Mouse (Mus musculus) testis, adult 2 months (tissue): Measurements from ENCODE around the gene Hcn4. TPM values are rescaled to one million over a fixed set of nuclear protein-coding genes. Genes with fewer than 3 reads are reported as not detected.

Source experiments
- H3K27ac ChIP-seq: fragments of 200-500 bp; 2 replicates; pipeline ENCODE4 v1.5.1; 2012; ENCODE audit warnings: low read depth, low read length; ENCODE audit not compliant: control insufficient read depth, insufficient read depth
- H3K27me3 ChIP-seq: fragments of 200-500 bp; 2 replicates; pipeline ENCODE4 v1.6.1; 2012; ENCODE audit warnings: mild to moderate bottlenecking, low read length, moderate library complexity; ENCODE audit not compliant: control insufficient read depth, insufficient read depth
- H3K36me3 ChIP-seq: fragments of 200-500 bp; 2 replicates; pipeline ENCODE4 v1.6.1; 2012; ENCODE audit warnings: mild to moderate bottlenecking, low read length; ENCODE audit not compliant: control insufficient read depth, insufficient read depth
- H3K4me1 ChIP-seq: fragments of 200-500 bp; 2 replicates; pipeline ENCODE4 v1.6.1; 2012; ENCODE audit warnings: low read length; ENCODE audit not compliant: control insufficient read depth, insufficient read depth
- H3K4me3 ChIP-seq: fragments of 200-500 bp; 2 replicates; pipeline ENCODE4 v1.5.1; 2012; ENCODE audit warnings: low read depth, mild to moderate bottlenecking, low read length, moderate library complexity, mixed read lengths; ENCODE audit not compliant: control insufficient read depth
- CTCF ChIP-seq: fragments of 200-500 bp; IDR thresholded peaks from 2 replicates; pipeline ENCODE4 v1.5.1; 2012; ENCODE audit warnings: low read depth, mild to moderate bottlenecking, inconsistent platforms, low read length, moderate library complexity; ENCODE audit not compliant: control insufficient read depth, insufficient read depth, insufficient replicate concordance
- POLR2A ChIP-seq: fragments of 200-500 bp; IDR thresholded peaks from 2 replicates; pipeline ENCODE4 v1.6.1; 2012; ENCODE audit warnings: low read depth, mild to moderate bottlenecking, inconsistent platforms, low read length, moderate library complexity; ENCODE audit not compliant: control insufficient read depth
- polyA plus RNA-seq: library from polyadenylated mRNA; depleted of rRNA; stranded (reverse); fragments of >200 nt; gene quantifications from 2 replicates; pipeline ENCODE4 v1.2.3, GENCODE M21; 2012

Hcn4 gene
- polyA plus RNA-seq, 1 experiment: 0.09 TPM

DNA sequence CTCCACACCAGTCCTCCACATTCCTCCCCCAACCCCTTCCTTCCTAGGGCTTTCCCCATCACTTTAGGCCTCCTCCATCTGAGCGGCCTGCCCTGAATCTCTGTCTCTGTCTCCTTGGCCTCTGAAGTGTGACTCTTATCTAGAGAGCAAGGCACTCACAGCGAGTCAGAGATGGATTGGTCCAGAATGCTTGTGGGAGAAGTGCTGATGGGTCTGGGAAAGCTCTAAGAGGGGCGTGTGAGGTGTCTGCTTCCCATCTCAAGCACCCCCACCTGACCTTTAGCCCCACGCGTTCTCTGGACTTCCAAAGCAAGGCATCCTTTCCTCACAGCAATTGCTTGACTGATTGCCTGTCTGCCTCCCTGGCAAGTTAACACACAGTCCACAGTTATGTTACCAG, 20.4 kb upstream of the Hcn4 start:
- Histone ChIP-seq H3K4me3 (no peak overlapping the region), H3K4me1 (no peaks in the 10 kb centered on the region; the same call in 1 of the 2 replicates), H3K36me3 (no peaks in the 10 kb centered on the region), H3K27ac (no peak overlapping the region), H3K27me3 (no peaks in the 10 kb centered on the region)
- TF ChIP-seq CTCF (no peak), POLR2A (no peak)

DNA sequence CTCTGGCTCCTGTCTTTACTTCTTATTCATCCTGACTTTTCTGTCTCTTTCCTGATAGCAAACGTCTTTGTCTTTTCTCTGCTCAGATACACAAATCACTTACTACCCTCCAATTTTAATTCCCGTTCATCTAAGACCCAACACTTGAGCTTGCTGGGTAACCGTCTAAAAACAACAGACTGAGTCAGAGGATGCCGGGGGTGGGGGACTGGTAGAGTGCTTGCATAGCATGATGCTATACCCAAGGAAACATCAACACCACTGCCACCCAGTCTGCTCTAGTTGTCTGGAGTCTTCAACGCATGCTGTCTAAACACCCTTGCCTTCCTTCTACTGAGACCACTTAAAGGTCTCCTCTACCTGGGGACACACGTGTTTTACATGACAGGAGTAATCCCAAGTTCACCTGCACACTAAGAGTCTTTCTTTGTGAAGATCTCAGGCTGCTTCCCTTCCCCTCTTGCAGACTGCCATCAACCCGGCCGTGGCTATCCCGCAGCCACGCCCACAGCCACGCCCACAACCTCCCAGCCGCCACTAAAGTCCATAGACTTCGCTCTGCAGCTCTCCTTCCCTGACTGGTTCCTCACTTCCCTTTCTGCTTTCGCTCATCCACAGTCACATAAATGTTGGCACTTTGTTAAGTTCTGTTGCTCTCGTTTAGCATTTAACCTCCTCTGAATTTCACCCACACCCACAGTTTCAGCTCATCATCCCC, 17.5 kb upstream of the Hcn4 start:
- TF ChIP-seq POLR2A (no peak), CTCF (no peak)
- H3K4me3 ChIP-seq: peak overlapping the region; percentile 2; the same call in 1 of the 2 replicates
- H3K27ac ChIP-seq: no peak overlapping the region
- no peaks in the 10 kb centered on the region; the same call in 1 of the 2 replicates for H3K4me1 ChIP-seq
- H3K36me3 ChIP-seq: no peaks in the 10 kb centered on the region
- H3K27me3 ChIP-seq: no peaks in the 10 kb centered on the region

DNA sequence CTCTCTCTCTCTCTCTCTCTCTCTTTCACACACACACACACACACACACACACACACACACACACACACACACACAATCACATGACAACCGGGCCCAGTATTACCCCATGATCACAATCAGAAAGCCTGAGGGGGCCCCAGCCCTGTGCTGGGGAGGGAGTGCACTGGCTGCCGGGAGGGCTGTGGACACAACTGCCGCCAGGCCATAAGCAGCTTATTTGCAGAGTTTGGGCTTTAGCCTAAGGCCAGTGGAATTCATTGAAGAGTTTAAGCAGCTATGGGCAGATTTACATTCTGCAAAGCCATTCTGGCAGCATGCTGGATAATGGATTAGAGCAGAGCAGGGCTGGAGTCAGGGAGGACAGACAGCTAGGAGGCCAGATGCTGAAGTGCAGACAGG, 12.0 kb upstream of the Hcn4 start:
- H3K27me3 ChIP-seq: no peaks in the 10 kb centered on the region
- no peak overlapping the region for H3K4me3 ChIP-seq
- no peaks in the 10 kb centered on the region for H3K36me3 ChIP-seq
- no peak overlapping the region for H3K27ac ChIP-seq
- no peak for TF ChIP-seq POLR2A
- TF ChIP-seq CTCF: no peak
- no peaks in the 10 kb centered on the region for H3K4me1 ChIP-seq

- H3K27me3 ChIP-seq: no peaks in the 10 kb centered on the region
- no peak overlapping the region for H3K27ac ChIP-seq
- H3K4me3 ChIP-seq: no peak overlapping the region
- TF ChIP-seq POLR2A (no peak), CTCF (no peak)
- H3K4me1 ChIP-seq: no peaks in the 10 kb centered on the region
- H3K36me3 ChIP-seq: no peaks in the 10 kb centered on the region
Observed at GRCm38 (mm10) chr9:58815552-58816260, 7.5 kb upstream of the Hcn4 start.

- Histone ChIP-seq H3K27me3 (no peaks in the 10 kb centered on the region), H3K4me3 (no peak overlapping the region), H3K36me3 (no peaks in the 10 kb centered on the region), H3K4me1 (no peaks in the 10 kb centered on the region), H3K27ac (no peak overlapping the region)
- TF ChIP-seq CTCF (no peak), POLR2A (no peak)
Observed at GRCm38 (mm10) chr9:58816458-58816857, 6.8 kb upstream of the Hcn4 start.

DNA sequence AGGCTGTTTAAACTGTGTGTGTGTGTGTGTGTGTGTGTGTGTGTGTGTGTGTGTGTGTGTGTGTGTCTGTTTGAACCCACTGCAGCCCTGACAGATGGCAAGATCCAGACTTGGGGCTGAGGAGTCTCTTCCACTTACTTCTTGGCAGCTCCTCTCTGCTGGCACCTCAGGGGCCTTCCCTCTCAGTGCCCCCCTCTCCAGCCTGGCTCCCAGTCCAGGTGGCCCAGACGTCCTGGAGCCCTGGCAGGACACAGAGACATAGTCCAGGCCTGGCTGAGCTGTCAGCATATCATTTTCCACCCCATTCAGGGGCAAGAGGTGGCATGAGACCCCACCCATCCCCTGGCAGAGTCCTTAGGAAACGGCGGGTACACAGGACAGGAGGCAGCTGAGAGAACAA, 5.5 kb upstream of the Hcn4 start:
- no peaks in the 10 kb centered on the region for H3K27me3 ChIP-seq
- peaks cover 7% of the 10 kb centered on the region for H3K4me1 ChIP-seq
- no peaks in the 10 kb centered on the region for H3K36me3 ChIP-seq
- H3K4me3 ChIP-seq: no peak overlapping the region
- no peak overlapping the region for H3K27ac ChIP-seq
- TF ChIP-seq CTCF (no peak), POLR2A (no peak)

DNA sequence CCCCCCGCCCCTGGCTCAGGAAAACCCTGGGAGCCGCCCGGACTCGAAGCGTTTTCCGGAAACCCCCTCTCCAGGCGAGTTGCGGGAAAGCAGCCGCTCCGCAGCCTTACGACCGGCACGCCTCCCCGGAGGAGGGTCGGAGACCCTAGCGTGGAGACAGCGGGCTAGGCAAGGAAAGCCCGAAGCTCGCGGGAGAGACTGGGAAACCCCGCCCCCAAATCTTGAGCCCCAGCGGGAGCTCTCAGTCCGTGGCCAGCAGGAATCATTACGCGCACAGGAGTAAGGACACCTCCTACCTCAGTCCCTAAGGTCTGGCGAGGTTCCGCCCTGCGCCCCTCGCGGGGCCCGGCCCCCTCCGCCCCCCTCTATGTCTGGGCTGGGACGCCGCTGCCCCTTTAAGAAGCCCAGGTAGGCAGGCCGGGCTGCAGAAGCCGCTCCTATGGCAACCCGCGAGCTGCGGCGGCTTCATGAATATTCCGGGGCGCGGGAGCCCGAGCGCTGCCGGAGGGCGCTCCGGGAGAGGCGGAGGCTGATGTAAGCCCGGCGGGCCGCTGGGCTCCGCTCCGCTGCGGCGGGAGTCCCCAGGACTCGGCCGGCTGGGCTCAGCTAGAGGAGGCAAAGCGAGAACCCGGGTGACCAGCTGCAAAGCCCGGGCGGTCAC, 651 bp upstream of the Hcn4 start:
- Histone ChIP-seq H3K27ac (no peak overlapping the region), H3K27me3 (no peaks in the 10 kb centered on the region; the same call in 1 of the 2 replicates), H3K4me1 (peaks cover 17% of the 10 kb centered on the region), H3K4me3 (peak overlapping the region; percentile 78), H3K36me3 (no peaks in the 10 kb centered on the region)
- TF ChIP-seq CTCF (no peak), POLR2A (no peak)
